Mouse (Mus musculus): ENCODE data around the gene Rfxank.

The Rfxank gene

GRCm38 (mm10) chr8:70139026-70139857 lies at the start of gene Rfxank, which contains the start of the genes Borcs8 and Mef2b:
Rfxank (minus strand) TSS chr8:70139154.
Borcs8 (plus strand) TSS chr8:70139499.
Mef2b (plus strand) TSS chr8:70139711.
- DNase-seq = peak; percentile 100

DNA sequence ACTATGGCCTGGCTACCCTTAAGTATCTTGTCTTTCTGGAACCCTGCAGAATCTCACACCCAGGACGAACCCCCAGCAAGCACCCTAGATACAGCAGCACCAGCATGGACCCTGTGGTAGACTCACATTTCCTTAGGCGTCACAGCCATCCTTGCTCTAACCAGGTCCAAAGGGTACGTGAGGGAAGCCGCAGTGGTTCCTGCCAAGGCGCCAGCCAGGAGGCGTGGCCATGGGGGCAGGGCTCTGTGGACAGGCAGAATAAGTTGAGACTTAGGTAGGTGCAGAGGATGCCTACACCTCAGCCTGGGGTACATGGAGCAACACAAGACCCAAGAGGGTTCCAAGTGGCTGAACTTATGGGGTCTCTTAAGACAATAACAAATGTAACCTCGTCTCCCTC lies 49.8 kb upstream of the Rfxank start:
- peak; percentile 82 for DNase-seq

DNA sequence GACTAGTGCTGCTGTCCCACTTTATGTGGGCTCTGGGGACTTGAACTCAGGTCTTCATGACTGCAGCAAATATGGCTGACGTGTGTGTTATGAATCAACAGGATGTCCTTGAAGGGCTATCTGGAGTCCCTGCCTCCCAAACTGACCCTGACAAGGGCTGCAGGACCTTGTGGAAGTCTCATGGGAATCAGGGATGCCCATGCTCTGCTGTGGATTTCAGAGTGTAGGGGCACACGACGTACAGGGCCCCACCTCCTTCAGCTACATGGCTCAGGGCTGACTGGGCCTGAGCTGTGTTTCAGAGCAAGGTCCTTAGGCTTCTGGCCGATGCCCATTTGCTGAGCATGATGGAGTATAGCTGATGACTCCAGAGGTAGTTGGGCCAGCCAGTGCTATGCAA lies 44.2 kb upstream of the Rfxank start:
- DNase-seq = peak; percentile 7

DNA sequence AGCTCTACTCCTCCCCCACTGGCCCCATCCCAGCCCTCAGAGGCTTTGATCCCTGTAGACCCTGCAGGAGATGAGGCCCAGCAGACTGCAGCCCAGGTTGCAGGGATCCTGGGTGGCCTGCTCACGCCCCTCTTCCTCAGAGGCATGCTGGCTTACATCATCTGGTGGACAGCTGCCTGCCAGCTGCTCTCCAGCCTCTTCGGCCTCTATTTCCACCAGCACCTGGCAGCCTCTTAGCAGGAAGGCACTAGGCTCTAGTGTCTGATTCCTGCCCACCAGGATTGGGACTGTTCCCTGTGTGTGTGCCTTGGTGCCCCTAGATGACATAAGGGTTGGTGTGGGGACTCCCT lies 42.9 kb upstream of the Rfxank start:
- DNase-seq = no peak

GRCm38 (mm10) chr8:70181212-70181902 lies 42.4 kb upstream of the Rfxank start:
- DNase-seq = peak; percentile 8

- DNase-seq = peak; percentile 10
Observed at GRCm38 (mm10) chr8:70179082-70179481, 40.1 kb upstream of the Rfxank start.

GRCm38 (mm10) chr8:70178231-70178630 lies 39.3 kb upstream of the Rfxank start:
- DNase-seq = no peak

GRCm38 (mm10) chr8:70174079-70174478 lies 35.1 kb upstream of the Rfxank start:
- peak; percentile 8 for DNase-seq

DNA sequence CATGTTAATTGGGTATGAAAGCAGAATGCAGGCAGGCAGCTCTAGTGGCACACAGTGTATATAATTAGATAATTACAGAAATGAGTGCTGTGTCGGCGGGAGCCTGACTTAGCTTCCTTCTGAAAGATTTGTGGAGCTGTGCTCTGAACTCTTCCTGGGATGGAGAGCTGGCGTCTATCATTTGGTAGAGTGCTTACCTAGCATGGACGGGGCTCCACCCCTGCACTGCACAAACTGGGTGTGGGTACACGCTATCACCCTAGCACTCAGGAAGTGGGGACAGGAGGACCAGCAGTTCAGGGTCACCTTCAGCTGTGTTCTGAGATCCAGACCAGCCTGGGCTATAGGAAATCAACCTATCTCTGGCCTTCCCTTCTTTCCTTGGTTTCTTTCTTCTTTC lies 34.4 kb upstream of the Rfxank start:
- DNase-seq = peak; percentile 10

GRCm38 (mm10) chr8:70172043-70172681 lies 33.2 kb upstream of the Rfxank start, which contains the start of gene Tmem161a:
Tmem161a (plus strand) TSS chr8:70172356.
- peak; percentile 95 for DNase-seq

- peak; percentile 6 for DNase-seq
Observed at GRCm38 (mm10) chr8:70171240-70171639, 32.3 kb upstream of the Rfxank start.

DNA sequence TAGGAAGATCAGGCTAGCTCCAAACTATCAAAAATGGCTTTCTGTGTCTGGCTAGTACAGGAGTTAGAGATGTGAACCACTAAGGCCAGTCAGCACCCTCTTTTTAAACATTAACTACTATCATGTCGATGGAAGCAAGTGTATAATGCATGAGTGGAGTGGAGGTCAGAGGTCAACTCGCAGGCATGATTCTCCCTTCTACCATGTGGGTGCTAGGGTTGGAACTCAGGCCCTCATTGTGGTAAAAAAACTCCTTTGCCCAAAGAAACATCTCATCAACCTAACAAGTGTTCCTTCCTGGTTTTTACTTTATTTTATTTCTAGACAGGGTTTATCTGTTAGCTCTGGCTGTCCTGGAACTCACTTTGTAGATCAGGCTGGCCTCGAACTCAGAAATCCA lies 31.8 kb upstream of the Rfxank start:
- peak; percentile 63 for DNase-seq

GRCm38 (mm10) chr8:70170116-70170515 lies 31.2 kb upstream of the Rfxank start:
- DNase-seq = no peak

- peak; percentile 84 for DNase-seq
Observed at GRCm38 (mm10) chr8:70166504-70167110, 27.7 kb upstream of the Rfxank start.

DNA sequence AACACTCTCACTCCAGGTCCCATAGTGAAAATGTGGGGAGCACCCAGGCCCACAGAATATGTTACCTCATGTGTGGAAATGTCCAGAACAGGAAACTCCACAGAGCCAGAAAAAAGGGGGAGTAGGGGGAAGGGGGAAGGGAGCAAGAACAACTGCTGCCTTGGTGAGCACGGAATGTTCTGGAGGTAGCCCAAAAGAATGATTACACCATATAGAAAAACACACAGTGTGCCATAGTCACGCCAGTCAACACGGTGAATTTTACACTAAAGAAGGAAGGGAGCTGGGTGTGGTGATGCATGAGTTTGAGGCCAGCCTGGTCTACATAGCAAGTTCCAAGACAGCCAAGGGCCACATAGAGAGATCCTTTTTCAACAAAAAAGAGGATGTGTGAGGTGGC lies 24.4 kb upstream of the Rfxank start:
- DNase-seq = no peak

DNA sequence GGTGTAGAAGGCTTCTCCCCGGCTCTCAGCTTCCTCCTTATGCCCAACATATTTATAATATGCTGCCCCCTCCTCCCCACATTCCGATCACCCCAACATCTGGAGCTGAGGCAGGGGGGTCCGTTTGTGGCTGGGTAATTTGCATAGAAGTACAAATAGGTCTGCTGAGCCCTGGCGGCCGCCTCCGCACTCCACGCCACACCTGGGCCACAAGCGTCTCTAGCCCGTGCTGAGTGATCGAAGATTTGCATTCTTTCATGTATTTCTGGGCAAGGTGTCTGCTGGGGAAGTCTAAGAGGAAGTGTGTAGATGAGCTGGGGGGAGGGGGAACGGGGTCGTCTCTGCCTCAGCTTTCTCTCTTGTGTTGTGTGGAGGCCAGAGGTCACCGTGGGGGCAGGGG lies 21.1 kb upstream of the Rfxank start:
- no peak for DNase-seq

DNA sequence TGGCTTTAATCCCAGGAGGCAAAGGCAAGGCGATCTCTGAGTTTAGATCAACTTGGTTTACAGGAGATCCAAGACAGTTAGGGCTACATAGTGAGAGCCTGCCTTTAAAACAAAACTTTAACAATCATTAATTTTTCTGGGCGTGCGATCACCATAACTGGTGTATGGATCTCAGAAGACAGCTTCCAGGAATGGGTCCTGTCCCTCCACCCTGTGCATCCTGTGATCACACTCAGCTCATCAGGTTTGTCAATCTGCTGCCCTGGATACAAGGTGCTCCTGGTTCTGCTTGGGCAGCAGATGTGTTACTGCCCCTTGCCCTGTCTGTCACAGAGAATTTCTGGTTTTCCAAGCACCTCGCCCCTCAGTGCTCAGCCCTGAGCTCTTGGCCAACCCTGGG lies 20.3 kb upstream of the Rfxank start:
- DNase-seq = no peak

- peak; percentile 85 for DNase-seq
Observed at GRCm38 (mm10) chr8:70158069-70158853, 19.3 kb upstream of the Rfxank start.

GRCm38 (mm10) chr8:70157240-70157800 lies 18.4 kb upstream of the Rfxank start:
- DNase-seq = no peak

DNA sequence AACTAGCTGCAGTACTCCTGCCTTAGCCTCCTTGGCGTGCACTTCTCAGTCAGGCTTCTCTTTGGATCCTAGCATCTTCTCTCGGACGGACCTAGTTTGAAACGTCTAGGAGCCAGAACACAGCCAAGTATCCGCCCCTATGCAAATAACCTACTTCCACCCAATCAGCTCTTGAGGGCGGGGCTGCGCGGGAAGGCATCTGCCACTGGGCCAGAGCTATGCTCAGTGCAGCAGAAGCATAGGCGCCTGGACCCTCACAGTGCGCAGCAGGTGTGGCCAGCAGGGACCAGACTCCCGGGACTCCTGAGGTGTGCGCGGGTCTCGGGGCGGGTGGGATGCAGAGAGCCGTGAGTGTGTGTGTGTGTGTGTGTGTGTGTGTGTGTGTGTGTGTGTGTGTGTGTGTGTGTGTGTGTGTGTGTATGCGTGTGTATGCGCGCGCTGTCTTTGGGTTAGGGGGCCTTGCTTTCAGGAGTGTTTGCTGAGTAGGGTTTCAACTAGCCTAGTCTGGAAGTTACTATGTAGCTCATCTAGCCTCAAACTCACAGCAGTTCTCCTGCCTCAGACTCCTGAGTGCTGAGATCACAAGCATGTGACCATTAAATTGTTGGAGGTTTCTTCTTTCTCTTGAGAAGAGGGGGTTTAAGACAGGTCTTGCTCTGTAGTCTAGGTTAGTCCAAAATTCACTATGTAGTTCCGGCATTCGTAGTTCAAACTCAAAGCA lies 13.7 kb upstream of the Rfxank start:
- peak; percentile 88 for DNase-seq

DNA sequence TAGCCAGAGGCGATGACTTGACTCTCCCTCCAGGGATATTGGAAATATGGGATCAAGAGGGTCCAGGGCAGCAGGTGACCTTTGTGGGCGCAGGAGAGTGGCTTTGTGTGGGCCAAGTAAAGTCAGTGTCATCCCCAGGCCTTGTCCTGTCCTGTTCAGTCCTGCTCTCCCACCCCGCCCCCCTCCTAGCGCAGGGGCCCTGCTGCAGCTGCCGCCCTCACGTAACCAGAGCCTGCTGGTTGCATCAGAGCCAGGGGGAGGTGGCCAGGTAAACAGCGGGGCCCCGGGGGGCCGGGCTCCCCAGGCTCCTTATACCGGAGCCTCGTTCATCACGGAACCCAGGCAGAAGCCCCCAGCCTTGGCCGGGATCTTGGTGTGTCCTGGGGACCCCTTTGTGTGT lies 11.2 kb upstream of the Rfxank start:
- DNase-seq = no peak

Data from kidney, postnatal 10 days (tissue).